Mouse (Mus musculus) midbrain, embryonic 14.5 days (tissue): ENCODE measurements around the gene Rdm1. TPM values are rescaled to one million over a fixed set of nuclear protein-coding genes. Genes with fewer than 3 reads are reported as not detected.

ENCODE experiments used
- ATAC-seq: fragments of 200-750 bp; cut with Nextera tagmentation; 2 replicates; pipeline ENCODE4 v1.8.0; 2017; ENCODE audit warnings: moderate number of reproducible peaks, moderate library complexity; ENCODE audit not compliant: low FRiP score, low TSS enrichment
- DNase-seq: peaks from one replicate; pipeline ENCODE4 v3.0.0-alpha.2; 2015
- H3K27ac ChIP-seq: fragments of 300-500 bp; sonication (generic); replicated peaks from 2 replicates; pipeline ENCODE4 v1.5.1; 2014; ENCODE audit warnings: mild to moderate bottlenecking, low read depth, low read length, moderate library complexity
- H3K27me3 ChIP-seq: fragments of 300-500 bp; sonication (generic); 2 replicates; pipeline ENCODE4 v1.6.1; 2014; ENCODE audit warnings: low read length, control low read depth, mixed read lengths; ENCODE audit not compliant: control insufficient read depth, insufficient read depth
- H3K36me3 ChIP-seq: fragments of 300-500 bp; sonication (generic); 2 replicates; pipeline ENCODE4 v1.6.1; 2014; ENCODE audit warnings: low read length, control low read depth; ENCODE audit not compliant: control insufficient read depth, insufficient read depth
- H3K4me1 ChIP-seq: fragments of 300-500 bp; sonication (generic); 2 replicates; pipeline ENCODE4 v1.6.1; 2014; ENCODE audit warnings: mild to moderate bottlenecking, antibody characterized with exemption, low read length, control low read depth; ENCODE audit not compliant: control insufficient read depth, insufficient read depth
- H3K4me2 ChIP-seq: fragments of 300-500 bp; sonication (generic); 2 replicates; pipeline ENCODE4 v1.6.1; 2014; ENCODE audit warnings: mild to moderate bottlenecking, low read length, moderate library complexity
- H3K4me3 ChIP-seq: fragments of 300-500 bp; sonication (generic); replicated peaks from 2 replicates; pipeline ENCODE4 v1.5.1; 2014; ENCODE audit warnings: low read depth, low read length
- H3K9ac ChIP-seq: fragments of 300-500 bp; sonication (generic); replicated peaks from 2 replicates; pipeline ENCODE4 v1.6.1; 2014; ENCODE audit warnings: mild to moderate bottlenecking, low read length, moderate library complexity
- H3K9me3 ChIP-seq: fragments of 300-500 bp; sonication (generic); 2 replicates; pipeline ENCODE4 v1.6.1; 2016; ENCODE audit warnings: low read length, control low read depth, mixed read lengths; ENCODE audit not compliant: control insufficient read depth
- WGBS: fragments of 180-500 bp; shearing (Covaris S2); extraction: QIAGEN DNeasy Blood & Tissue Kit; methylation state at CpG from one replicate; pipeline ENCODE4 v1.1.7; 2014; 5-methylcytosine and 5-hydroxymethylcytosine counted together
- polyA plus RNA-seq: library from polyadenylated mRNA; unstranded; fragments of >200 nt; fragmentation: Nextera tagmentation; extraction: Ambion mirVana; gene quantifications from 2 replicates; pipeline ENCODE4 v1.2.1, GENCODE M21; 2014

The Rdm1 gene
- polyA plus RNA-seq, 1 experiment from 2014 or later: 13.2 TPM

GRCm38 (mm10) chr11:101678770-101679169 lies 51.8 kb downstream of the Rdm1 start:
- no peak overlapping the region for H3K4me2 ChIP-seq
- ATAC-seq: no peak
- H3K36me3 ChIP-seq: no peaks in the 10 kb centered on the region
- H3K9ac ChIP-seq: no peak overlapping the region
- no peak overlapping the region for H3K27ac ChIP-seq
- H3K4me1 ChIP-seq: peaks cover 5% of the 10 kb centered on the region; the same call in 1 of the 2 replicates
- no peak for DNase-seq
- WGBS: 85% methylated on average over 5 of the region's 5 CpGs
- no peaks in the 10 kb centered on the region for H3K9me3 ChIP-seq
- no peaks in the 10 kb centered on the region for H3K27me3 ChIP-seq
- H3K4me3 ChIP-seq: no peak overlapping the region

GRCm38 (mm10) chr11:101679907-101680306 lies 52.9 kb downstream of the Rdm1 start:
- Histone ChIP-seq H3K36me3 (no peaks in the 10 kb centered on the region), H3K4me1 (peaks cover 5% of the 10 kb centered on the region; the same call in 1 of the 2 replicates), H3K27me3 (no peaks in the 10 kb centered on the region), H3K27ac (no peak overlapping the region), H3K9me3 (no peaks in the 10 kb centered on the region), H3K9ac (no peak overlapping the region), H3K4me3 (no peak overlapping the region), H3K4me2 (no peak overlapping the region)
- WGBS: 52% methylated on average over 6 of the region's 7 CpGs
- DNase-seq: no peak
- no peak for ATAC-seq

- Histone ChIP-seq H3K4me1 (peaks cover 5% of the 10 kb centered on the region; the same call in 1 of the 2 replicates), H3K27ac (peak overlapping the region; percentile 37; the same call in 1 of the 2 replicates), H3K27me3 (no peaks in the 10 kb centered on the region), H3K9me3 (no peaks in the 10 kb centered on the region), H3K9ac (no peak overlapping the region), H3K4me2 (no peak overlapping the region), H3K4me3 (no peak overlapping the region), H3K36me3 (no peaks in the 10 kb centered on the region)
- no peak for ATAC-seq
- WGBS: 43% methylated on average over 3 of the region's 3 CpGs
- DNase-seq: no peak
These were observed 53.8 kb downstream of the Rdm1 start for GRCm38 (mm10) chr11:101680634-101681325.

- H3K27ac ChIP-seq: no peak overlapping the region
These were observed 55.0 kb downstream of the Rdm1 start for GRCm38 (mm10) chr11:101681968-101682367.

GRCm38 (mm10) chr11:101682410-101682960 lies 55.5 kb downstream of the Rdm1 start:
- DNase-seq (no peak), ATAC-seq (no peak)
- Histone ChIP-seq H3K36me3 (no peaks in the 10 kb centered on the region), H3K9me3 (no peaks in the 10 kb centered on the region), H3K4me2 (no peak overlapping the region), H3K27ac (no peak overlapping the region), H3K27me3 (no peaks in the 10 kb centered on the region), H3K4me1 (peaks cover 5% of the 10 kb centered on the region; the same call in 1 of the 2 replicates), H3K4me3 (no peak overlapping the region), H3K9ac (no peak overlapping the region)
- WGBS: 77% methylated on average over 7 of the region's 7 CpGs

More at GRCm38 (mm10) chr11:101681968-101682367, 55.0 kb downstream of the Rdm1 start:
- Histone ChIP-seq H3K4me2 (no peak overlapping the region), H3K4me3 (no peak overlapping the region), H3K4me1 (peaks cover 5% of the 10 kb centered on the region; the same call in 1 of the 2 replicates), H3K9ac (no peak overlapping the region), H3K27me3 (no peaks in the 10 kb centered on the region), H3K9me3 (no peaks in the 10 kb centered on the region), H3K36me3 (no peaks in the 10 kb centered on the region)
- ATAC-seq (no peak), DNase-seq (no peak)
- 94% methylated on average over 1 of the region's 1 CpGs for WGBS

Other genes starting within 250 kb of the Rdm1 start
- 90.7 and 101 TPM in 2 replicates for gene Aarsd1, start 209.6 kb upstream of the Rdm1 start, polyA plus RNA-seq
- 7.5 and 7.6 TPM in 2 replicates for gene Gm27029, start 202.4 kb upstream of the Rdm1 start, polyA plus RNA-seq
- 21.1 and 23.1 TPM in 2 replicates for gene Rundc1, start 202.1 kb upstream of the Rdm1 start, polyA plus RNA-seq
- gene Ptges3l, start 201.9 kb upstream of the Rdm1 start, polyA plus RNA-seq: 1.1 TPM in 2 replicates
- gene Rpl27, start 184.9 kb upstream of the Rdm1 start, polyA plus RNA-seq: 301 and 329 TPM in 2 replicates
- 1.5 and 5.9 TPM in 2 replicates for gene Ifi35, start 178.8 kb upstream of the Rdm1 start, polyA plus RNA-seq
- 58.6 and 72.6 TPM in 2 replicates for gene Rnd2, start 162.2 kb upstream of the Rdm1 start, polyA plus RNA-seq
- 99.9 and 129 TPM in 2 replicates for gene Vat1, start 161.0 kb upstream of the Rdm1 start, polyA plus RNA-seq
- gene Brca1, start 75.2 kb upstream of the Rdm1 start, polyA plus RNA-seq: 1.6 and 4.1 TPM in 2 replicates
- 69.2 and 101 TPM in 2 replicates for gene Nbr1, start 75.0 kb upstream of the Rdm1 start, polyA plus RNA-seq
- gene Tmem106a, start 45.0 kb upstream of the Rdm1 start, polyA plus RNA-seq: 1.2 and 3.5 TPM in 2 replicates
- not detected in 2 replicates for gene Gm11634, start 27.9 kb upstream of the Rdm1 start, polyA plus RNA-seq
- gene Arl4d, start 38.3 kb downstream of the Rdm1 start, polyA plus RNA-seq: 3.9 and 4.5 TPM in 2 replicates
- 29.2 and 35.4 TPM in 2 replicates for gene Dhx8, start 105.7 kb downstream of the Rdm1 start, polyA plus RNA-seq
- gene Etv4, start 158.2 kb downstream of the Rdm1 start, polyA plus RNA-seq: 4.0 and 6.9 TPM in 2 replicates